Mouse (Mus musculus): ENCODE results near the gene Gm28043.

GRCm38 (mm10) chr17:29702938-29703710 is 88.4 kb downstream of the Gm28043 start:
- TF ChIP-seq EP300 (optimal IDR thresholded peaks at IDR 0.05) (no peak), CTCF (IDR thresholded peaks at IDR 0.05; ENCODE audit: low read depth) (no peak)

Data from stomach, postnatal 0 days (tissue).